Mouse (Mus musculus): ENCODE data around the gene Abca2. TPM values are rescaled to one million over a fixed set of nuclear protein-coding genes. Genes with fewer than 3 reads are reported as not detected.
A peak's percentile ranks its signal among the peaks of the same experiment; 100 is the strongest.

Gene Abca2
- polyA plus RNA-seq, 1 experiment: 0.11 TPM

GRCm38 (mm10) chr2:25479551-25480311 is 51.2 kb downstream of the Abca2 start:
- H3K4me1 ChIP-seq (ENCODE audit: control insufficient read depth): peaks cover 3% of the 10 kb centered on the region; the same call in 1 of the 2 replicates
- no peak for TF ChIP-seq GATA1 (IDR thresholded peaks at IDR 0.05; ENCODE audit: low read length)
- TF ChIP-seq TAL1 (IDR thresholded peaks at IDR 0.05; ENCODE audit: low read length): no peak
- no peaks in the 10 kb centered on the region for H3K36me3 ChIP-seq (ENCODE audit: control insufficient read depth)
- no peaks in the 10 kb centered on the region for H3K27me3 ChIP-seq (ENCODE audit: control insufficient read depth)
- H3K9me3 ChIP-seq (ENCODE audit: control insufficient read depth, low read length): no peaks in the 10 kb centered on the region
- H3K4me3 ChIP-seq (replicated peaks): no peak overlapping the region

GRCm38 (mm10) chr2:25480541-25480940 is 52.0 kb downstream of the Abca2 start:
- Histone ChIP-seq H3K36me3 (ENCODE audit: control insufficient read depth) (no peaks in the 10 kb centered on the region), H3K4me1 (ENCODE audit: control insufficient read depth) (peaks cover 10% of the 10 kb centered on the region), H3K9me3 (ENCODE audit: control insufficient read depth, low read length) (no peaks in the 10 kb centered on the region), H3K4me3 (replicated peaks) (no peak overlapping the region), H3K27me3 (ENCODE audit: control insufficient read depth) (no peaks in the 10 kb centered on the region)
- TF ChIP-seq TAL1 (IDR thresholded peaks at IDR 0.05; ENCODE audit: low read length) (no peak), GATA1 (IDR thresholded peaks at IDR 0.05; ENCODE audit: low read length) (no peak)

GRCm38 (mm10) chr2:25482969-25483368 is 54.5 kb downstream of the Abca2 start:
- Histone ChIP-seq H3K36me3 (ENCODE audit: control insufficient read depth) (no peaks in the 10 kb centered on the region), H3K27me3 (ENCODE audit: control insufficient read depth) (no peaks in the 10 kb centered on the region), H3K4me3 (replicated peaks) (no peak overlapping the region), H3K4me1 (ENCODE audit: control insufficient read depth) (peaks cover 33% of the 10 kb centered on the region), H3K9me3 (ENCODE audit: control insufficient read depth, low read length) (no peaks in the 10 kb centered on the region)
- no peak for TF ChIP-seq TAL1 (IDR thresholded peaks at IDR 0.05; ENCODE audit: low read length)
- no peak for TF ChIP-seq GATA1 (IDR thresholded peaks at IDR 0.05; ENCODE audit: low read length)

GRCm38 (mm10) chr2:25484901-25485647 is 56.6 kb downstream of the Abca2 start:
- no peaks in the 10 kb centered on the region for H3K27me3 ChIP-seq (ENCODE audit: control insufficient read depth)

GRCm38 (mm10) chr2:25487965-25488670 is 59.6 kb downstream of the Abca2 start:
- Histone ChIP-seq H3K4me1 (ENCODE audit: control insufficient read depth) (peaks cover 58% of the 10 kb centered on the region), H3K9me3 (ENCODE audit: control insufficient read depth, low read length) (no peaks in the 10 kb centered on the region), H3K4me3 (replicated peaks) (peak overlapping the region; percentile 22), H3K27me3 (ENCODE audit: control insufficient read depth) (no peaks in the 10 kb centered on the region), H3K36me3 (ENCODE audit: control insufficient read depth) (no peaks in the 10 kb centered on the region)
- TF ChIP-seq GATA1 (IDR thresholded peaks at IDR 0.05; ENCODE audit: low read length) (no peak), TAL1 (IDR thresholded peaks at IDR 0.05; ENCODE audit: low read length) (no peak)

More at GRCm38 (mm10) chr2:25484901-25485647, 56.6 kb downstream of the Abca2 start:
- H3K4me3 ChIP-seq (replicated peaks): no peak overlapping the region
- TF ChIP-seq GATA1 (IDR thresholded peaks at IDR 0.05; ENCODE audit: low read length) (no peak), TAL1 (IDR thresholded peaks at IDR 0.05; ENCODE audit: low read length) (no peak)
- peaks cover 53% of the 10 kb centered on the region for H3K4me1 ChIP-seq (ENCODE audit: control insufficient read depth)
- no peaks in the 10 kb centered on the region for H3K36me3 ChIP-seq (ENCODE audit: control insufficient read depth)
- no peaks in the 10 kb centered on the region for H3K9me3 ChIP-seq (ENCODE audit: control insufficient read depth, low read length)

GRCm38 (mm10) chr2:25488671-25489068 is 60.2 kb downstream of the Abca2 start:
- Histone ChIP-seq H3K4me1 (ENCODE audit: control insufficient read depth) (peaks cover 55% of the 10 kb centered on the region), H3K9me3 (ENCODE audit: control insufficient read depth, low read length) (no peaks in the 10 kb centered on the region), H3K36me3 (ENCODE audit: control insufficient read depth) (no peaks in the 10 kb centered on the region), H3K4me3 (replicated peaks) (no peak overlapping the region), H3K27me3 (ENCODE audit: control insufficient read depth) (no peaks in the 10 kb centered on the region)
- TF ChIP-seq GATA1 (IDR thresholded peaks at IDR 0.05; ENCODE audit: low read length) (no peak), TAL1 (IDR thresholded peaks at IDR 0.05; ENCODE audit: low read length) (no peak)

GRCm38 (mm10) chr2:25492988-25493387 is 64.5 kb downstream of the Abca2 start:
- no peak for TF ChIP-seq TAL1 (IDR thresholded peaks at IDR 0.05; ENCODE audit: low read length)
- TF ChIP-seq GATA1 (IDR thresholded peaks at IDR 0.05; ENCODE audit: low read length): no peak
- Histone ChIP-seq H3K36me3 (ENCODE audit: control insufficient read depth) (no peaks in the 10 kb centered on the region), H3K4me1 (ENCODE audit: control insufficient read depth) (peaks cover 24% of the 10 kb centered on the region), H3K4me3 (replicated peaks) (no peak overlapping the region), H3K27me3 (ENCODE audit: control insufficient read depth) (no peaks in the 10 kb centered on the region; the same call in 1 of the 2 replicates), H3K9me3 (ENCODE audit: control insufficient read depth, low read length) (no peaks in the 10 kb centered on the region)

GRCm38 (mm10) chr2:25493476-25493961 is 65.0 kb downstream of the Abca2 start, which contains the start of gene Lcn12:
TSS of gene Lcn12 (minus strand) at chr2:25493911.
- H3K9me3 ChIP-seq (ENCODE audit: control insufficient read depth, low read length): no peaks in the 10 kb centered on the region
- no peaks in the 10 kb centered on the region; the same call in 1 of the 2 replicates for H3K27me3 ChIP-seq (ENCODE audit: control insufficient read depth)
- no peak for TF ChIP-seq TAL1 (IDR thresholded peaks at IDR 0.05; ENCODE audit: low read length)
- no peak for TF ChIP-seq GATA1 (IDR thresholded peaks at IDR 0.05; ENCODE audit: low read length)
- no peaks in the 10 kb centered on the region for H3K36me3 ChIP-seq (ENCODE audit: control insufficient read depth)
- H3K4me3 ChIP-seq (replicated peaks): no peak within 1 kb of the TSS
- peaks cover 21% of the 10 kb centered on the region for H3K4me1 ChIP-seq (ENCODE audit: control insufficient read depth)

All from erythroblast, embryonic 14.5 days (primary cell).